Mouse (Mus musculus) liver, adult 2 months (tissue): ENCODE data around the gene Rgs10. TPM values are rescaled to one million over a fixed set of nuclear protein-coding genes. Genes with fewer than 3 reads are reported as not detected.

ENCODE experiments used
- DNase-seq: peaks from one replicate; pipeline ENCODE4 v3.0.0-alpha.2; 2011; ENCODE audit warnings: low read depth, low spot score; ENCODE audit errors: extremely low read depth
- H3K27ac ChIP-seq: fragments of 200-500 bp; replicated peaks from 2 replicates; pipeline ENCODE4 v1.5.1; 2012; ENCODE audit warnings: low read depth, mild to moderate bottlenecking, control low read depth, inconsistent platforms, low read length; ENCODE audit not compliant: insufficient read depth
- H3K27me3 ChIP-seq: fragments of 200-500 bp; 2 replicates; pipeline ENCODE4 v1.6.1; 2012; ENCODE audit warnings: mild to moderate bottlenecking, moderate library complexity, low read length, inconsistent platforms; ENCODE audit not compliant: control insufficient read depth, insufficient read depth
- H3K36me3 ChIP-seq: fragments of 200-500 bp; 2 replicates; pipeline ENCODE4 v1.6.1; 2012; ENCODE audit warnings: low read length, inconsistent platforms; ENCODE audit not compliant: control insufficient read depth, insufficient read depth
- H3K4me1 ChIP-seq: fragments of 200-500 bp; 2 replicates; pipeline ENCODE4 v1.6.1; 2011; ENCODE audit warnings: low read length; ENCODE audit not compliant: control insufficient read depth, insufficient read depth
- H3K4me3 ChIP-seq: fragments of 200-500 bp; 2 replicates; pipeline ENCODE4 v1.5.1; 2011; ENCODE audit warnings: low read depth, mild to moderate bottlenecking, control low read depth, low read length, moderate library complexity; ENCODE audit not compliant: insufficient read depth
- H3K79me2 ChIP-seq: fragments of 200-500 bp; 2 replicates; pipeline ENCODE4 v1.6.1; 2012; ENCODE audit warnings: inconsistent platforms, mild to moderate bottlenecking, low read length, moderate library complexity; ENCODE audit not compliant: control insufficient read depth, insufficient read depth
- H3K9ac ChIP-seq: fragments of 200-500 bp; 2 replicates; pipeline ENCODE4 v1.6.1; 2012; ENCODE audit warnings: low read depth, mild to moderate bottlenecking, control low read depth, inconsistent platforms, low read length
- CTCF ChIP-seq: fragments of 200-500 bp; IDR thresholded peaks from 2 replicates; pipeline ENCODE4 v1.5.1; 2011; ENCODE audit warnings: low read depth, low read length, control low read depth
- POLR2A ChIP-seq: fragments of 200-500 bp; IDR thresholded peaks from 2 replicates; pipeline ENCODE4 v1.6.1; 2011; ENCODE audit warnings: low read length, control low read depth; ENCODE audit not compliant: insufficient read depth; ENCODE audit errors: extremely low read depth
- WGBS: fragments of 180-500 bp; shearing (Covaris S2); methylation state at CpG from one replicate; pipeline ENCODE4 v1.1.7; 2018; 5-methylcytosine and 5-hydroxymethylcytosine counted together
- polyA plus RNA-seq: library from polyadenylated mRNA; depleted of rRNA; stranded (reverse); fragments of >200 nt; gene quantifications from 2 replicates; pipeline ENCODE4 v1.2.3, GENCODE M21; 2012
- total RNA-seq: library from RNA; depleted of rRNA; stranded (reverse); fragments of >200 nt; gene quantifications from 2 replicates; pipeline ENCODE4 v1.2.3, GENCODE M21; 2014

The Rgs10 gene
- total and polyA plus RNA-seq, 2 experiments, result 1.5 to 3.4 TPM

DNA sequence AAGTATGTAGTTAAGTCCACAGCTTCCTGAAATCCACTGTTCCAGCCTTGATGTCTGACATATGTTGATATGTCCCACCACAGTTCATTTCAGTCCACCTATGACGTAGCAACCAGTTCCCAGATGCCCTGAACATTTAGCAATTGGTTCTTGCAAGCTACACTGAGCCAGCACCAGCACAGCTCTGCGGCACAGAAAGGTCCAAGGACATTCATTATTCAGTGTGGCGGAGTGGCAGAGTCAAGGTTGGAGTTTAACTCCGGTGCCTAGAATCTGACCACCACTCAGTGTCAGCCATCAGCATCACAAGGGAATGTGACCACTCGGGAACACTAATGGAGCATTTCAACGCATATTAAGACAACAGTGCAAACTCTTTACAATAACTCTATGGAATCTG, 1.9 kb downstream of the Rgs10 start:
- no peak overlapping the region for H3K27ac ChIP-seq
- 70% methylated on average over 6 of the region's 6 CpGs for WGBS
- peaks cover 17% of the 10 kb centered on the region for H3K27me3 ChIP-seq
- no peaks in the 10 kb centered on the region for H3K79me2 ChIP-seq
- no peaks in the 10 kb centered on the region for H3K36me3 ChIP-seq
- TF ChIP-seq POLR2A (no peak), CTCF (no peak)
- H3K9ac ChIP-seq, result no peak overlapping the region
- DNase-seq, result no peak
- H3K4me3 ChIP-seq, result no peak overlapping the region
- no peaks in the 10 kb centered on the region for H3K4me1 ChIP-seq

DNA sequence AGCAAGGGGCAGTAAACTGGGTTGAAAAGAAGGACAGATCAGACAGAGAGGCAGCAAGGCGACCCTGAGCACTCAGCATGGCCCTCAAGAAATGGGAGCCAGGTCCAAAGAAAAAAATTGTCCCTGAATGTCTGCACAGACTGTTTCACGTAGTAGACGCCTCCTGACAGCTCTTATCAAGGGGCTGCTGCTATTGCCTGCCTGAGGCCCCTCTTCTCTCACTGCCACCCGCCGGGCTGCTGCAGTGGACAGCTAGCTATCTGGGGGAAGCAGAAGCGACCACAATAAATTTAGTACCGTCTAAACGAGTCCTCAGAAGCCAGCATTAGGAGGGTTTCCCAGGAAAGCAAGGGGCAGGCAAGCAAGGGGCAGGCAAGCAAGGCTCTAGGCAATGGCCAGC, 4.1 kb downstream of the Rgs10 start:
- no peak for DNase-seq
- TF ChIP-seq POLR2A, result no peak
- TF ChIP-seq CTCF, result no peak
- no peaks in the 10 kb centered on the region for H3K79me2 ChIP-seq
- H3K27ac ChIP-seq, result no peak overlapping the region
- no peaks in the 10 kb centered on the region for H3K4me1 ChIP-seq
- no peak overlapping the region for H3K4me3 ChIP-seq
- WGBS, result 59% methylated on average over 8 of the region's 8 CpGs
- peaks cover 17% of the 10 kb centered on the region for H3K27me3 ChIP-seq
- no peaks in the 10 kb centered on the region for H3K36me3 ChIP-seq
- no peak overlapping the region for H3K9ac ChIP-seq

DNA sequence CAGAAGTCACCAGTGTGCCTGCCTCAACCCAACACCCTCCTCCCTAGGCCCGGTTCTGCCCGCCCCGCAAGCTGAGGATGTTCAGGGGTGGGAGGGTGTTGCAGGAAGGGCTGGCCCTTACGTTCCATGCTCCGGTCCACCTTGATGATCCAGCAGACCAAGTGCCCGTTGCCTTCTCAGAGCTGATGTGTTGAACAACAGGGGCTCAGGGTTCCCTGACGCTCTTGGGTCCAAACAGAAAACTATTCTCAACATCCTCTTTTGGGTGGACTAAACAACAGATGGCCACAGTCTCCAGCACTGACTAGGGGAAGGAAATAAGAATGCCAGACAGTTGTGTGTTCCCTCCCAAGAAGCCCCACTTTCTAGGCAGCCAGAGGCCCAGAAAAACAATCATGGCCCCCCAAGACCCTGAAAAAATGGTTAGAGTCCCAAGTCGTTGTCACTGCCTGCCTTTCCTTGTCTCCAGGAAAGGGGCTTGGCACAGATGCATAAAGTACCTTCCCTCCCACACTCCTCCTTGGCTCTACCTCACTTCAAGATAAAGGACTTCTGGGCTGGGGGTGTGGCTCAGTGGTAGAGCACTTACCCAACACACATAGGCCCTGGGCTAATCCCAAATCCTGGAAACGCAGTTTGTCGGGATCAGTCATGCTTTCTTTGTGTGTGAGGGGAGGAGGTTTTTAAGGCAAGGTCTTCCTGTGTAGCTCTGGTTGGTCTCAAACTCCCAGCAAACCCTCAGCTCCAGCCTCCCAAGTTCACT, 6.3 kb downstream of the Rgs10 start:
- Histone ChIP-seq H3K9ac (0 out of 2 replicates have a peak overlapping the region, but pooled peaks have one; percentile 17), H3K4me1 (no peaks in the 10 kb centered on the region), H3K79me2 (no peaks in the 10 kb centered on the region), H3K4me3 (0 out of 2 replicates have a peak overlapping the region, but pooled peaks have one; percentile 21), H3K27me3 (peaks cover 6% of the 10 kb centered on the region), H3K27ac (no peak overlapping the region), H3K36me3 (no peaks in the 10 kb centered on the region)
- TF ChIP-seq CTCF, result no peak
- TF ChIP-seq POLR2A, result no peak
- WGBS, result 79% methylated on average over 10 of the region's 10 CpGs
- DNase-seq, result no peak

DNA sequence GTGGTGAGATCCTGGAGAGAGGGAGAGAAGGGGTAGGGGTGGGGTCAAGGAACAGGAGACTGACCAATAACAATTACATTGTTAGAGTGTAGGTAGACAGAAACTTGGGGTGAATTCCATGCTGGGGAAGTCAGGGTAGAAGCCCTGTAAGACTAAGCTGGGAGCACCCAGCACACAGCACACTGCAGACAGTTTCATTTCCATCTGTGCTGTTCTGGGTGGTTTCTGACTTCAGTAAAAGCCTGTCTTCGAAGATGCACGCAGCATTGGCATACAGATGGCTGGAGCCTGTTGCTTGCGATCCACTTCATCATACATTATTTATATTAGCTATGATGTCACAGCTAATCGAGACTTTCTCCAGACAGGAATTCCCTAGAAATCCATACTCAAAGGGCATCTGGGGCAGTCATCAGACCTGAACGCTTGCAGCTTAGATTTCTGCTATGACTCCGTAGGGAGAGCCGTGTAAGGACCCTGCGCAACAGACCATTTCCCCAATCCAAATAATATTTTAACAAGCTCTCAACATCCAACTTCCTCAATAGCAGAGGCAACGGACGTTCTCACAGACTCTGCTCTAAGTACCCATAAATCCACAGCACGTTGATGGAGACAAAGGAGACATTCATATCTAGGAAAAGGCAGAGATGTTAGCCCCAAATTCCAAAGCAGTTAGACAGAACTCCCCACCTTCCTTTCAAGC, 7.7 kb downstream of the Rgs10 start:
- Histone ChIP-seq H3K36me3 (no peaks in the 10 kb centered on the region), H3K4me1 (no peaks in the 10 kb centered on the region), H3K9ac (no peak overlapping the region), H3K4me3 (no peak overlapping the region), H3K79me2 (no peaks in the 10 kb centered on the region), H3K27me3 (peaks cover 2% of the 10 kb centered on the region; the same call in 1 of the 2 replicates), H3K27ac (no peak overlapping the region)
- TF ChIP-seq CTCF (no peak), POLR2A (no peak)
- DNase-seq, result no peak
- 82% methylated on average over 11 of the region's 11 CpGs for whole genome bisulfite sequencing

DNA sequence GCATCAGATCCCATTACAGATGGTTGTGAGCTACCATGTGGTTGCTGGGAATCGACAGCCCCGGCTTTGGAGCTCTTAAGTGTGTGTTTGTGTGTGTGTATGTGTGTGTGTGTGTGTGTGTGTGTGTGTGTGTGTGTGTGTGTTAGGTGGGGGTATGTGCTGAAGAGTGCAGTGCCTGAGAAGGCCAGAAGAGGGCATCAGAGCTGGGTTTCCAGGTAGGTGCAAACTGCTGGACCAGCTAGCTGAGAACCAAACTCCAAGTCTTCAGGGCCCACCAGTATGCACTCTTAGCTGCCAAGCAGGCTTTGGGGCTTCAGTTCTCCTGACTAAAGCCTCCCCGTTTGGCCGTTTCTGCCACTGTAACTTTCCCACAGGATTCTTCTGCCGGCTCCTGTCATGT, 10.3 kb downstream of the Rgs10 start:
- H3K27me3 ChIP-seq, result no peaks in the 10 kb centered on the region
- no peak overlapping the region for H3K27ac ChIP-seq
- DNase-seq, result no peak
- H3K36me3 ChIP-seq, result no peaks in the 10 kb centered on the region
- whole genome bisulfite sequencing, result 97% methylated on average over 5 of the region's 5 CpGs
- no peaks in the 10 kb centered on the region for H3K79me2 ChIP-seq
- no peaks in the 10 kb centered on the region for H3K4me1 ChIP-seq
- no peak overlapping the region for H3K9ac ChIP-seq
- no peak overlapping the region for H3K4me3 ChIP-seq
- peak; percentile 40; the same call in 1 of the 2 replicates for TF ChIP-seq CTCF
- no peak for TF ChIP-seq POLR2A
